Mouse (Mus musculus) heart, postnatal 14 days (tissue): ENCODE data around the gene Sac3d1. TPM values are rescaled to one million over a fixed set of nuclear protein-coding genes. Genes with fewer than 3 reads are reported as not detected.

Experiments
- DNase-seq, 2 experiments: peaks; one replicate each; pipeline ENCODE4 v3.0.0; 2021 to 2022
- intact Hi-C: fragments of 180-260 bp; cut with DNase I; formaldehyde crosslinking; loops from one replicate; pipeline ENCODE4 v1.15.1; 2025
- total RNA-seq, 2 experiments: library from RNA; stranded (reverse); gene quantifications; 2 replicates each; pipeline ENCODE4 v1.2.3; 2021

The Sac3d1 gene
- total RNA-seq, 2 experiments from 2014 or later = 9.4 to 9.7 TPM

DNA sequence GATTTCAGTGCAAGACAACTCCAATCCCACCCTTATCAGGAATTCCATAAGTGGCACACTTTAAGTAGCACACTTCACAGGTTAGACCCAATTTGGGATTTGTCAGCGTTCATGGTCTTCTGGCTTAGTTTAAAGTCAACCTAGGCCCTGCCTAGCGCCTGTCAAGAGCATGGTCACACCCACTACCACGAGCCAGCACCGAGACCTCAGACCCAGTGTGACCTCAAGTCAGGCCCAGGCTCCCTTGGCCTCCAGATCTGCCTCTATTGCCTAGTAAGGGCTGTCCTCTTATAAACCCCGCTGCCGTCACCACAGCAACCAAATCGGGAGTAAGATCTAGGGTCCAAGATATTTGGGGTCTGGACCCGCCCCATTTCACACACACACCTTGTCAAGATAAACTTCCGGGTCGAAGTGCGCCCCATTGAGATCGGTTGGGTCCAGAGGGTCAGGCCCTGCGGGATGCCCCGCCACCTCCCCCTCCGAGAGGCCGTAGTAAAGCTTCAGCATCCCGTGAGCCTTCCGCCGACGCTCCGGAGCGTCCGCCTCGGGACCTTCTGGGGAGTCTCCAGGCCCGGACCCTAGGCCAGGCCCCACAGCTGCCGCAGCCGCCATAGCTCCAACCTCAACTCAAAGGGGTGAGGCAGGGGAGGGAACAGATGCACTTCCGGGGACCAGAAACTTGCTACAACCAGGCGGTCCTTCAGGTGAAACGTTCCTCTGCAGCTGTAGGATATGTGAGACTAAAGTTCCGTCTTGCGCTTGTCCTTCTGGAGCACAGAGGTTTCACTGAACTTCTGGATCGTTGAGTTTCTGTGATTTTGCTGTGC lies 41.7 kb downstream of the Sac3d1 start, which contains the start of gene Vps51:
Gene Vps51, minus strand, starts transcription at position 668 of the 830 bp plus-strand sequence.
- intact Hi-C loops = no loop called here
- DNase-seq = peak; percentile 79 to 89

DNA sequence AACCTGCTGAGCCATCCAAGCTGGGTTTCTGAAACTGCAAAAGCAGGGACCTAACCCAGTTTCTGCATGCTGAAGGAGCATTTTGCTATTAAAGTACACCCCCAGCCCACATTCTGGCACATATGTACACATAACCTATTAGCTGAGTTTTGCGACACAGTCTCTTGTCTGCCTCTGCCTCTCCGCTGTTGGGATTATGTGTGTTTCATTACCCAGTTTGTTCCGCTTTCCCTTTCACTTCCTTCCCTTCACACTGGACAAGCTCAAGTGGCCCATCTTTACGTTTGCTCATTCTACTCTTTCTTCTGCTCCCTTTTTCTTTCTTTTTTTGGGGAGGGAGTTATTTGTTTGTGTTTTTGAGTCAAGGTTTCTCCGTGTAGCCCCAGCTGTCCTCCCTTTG lies 44.6 kb downstream of the Sac3d1 start:
- DNase-seq = no peak
- intact Hi-C loops = no loop called here

DNA sequence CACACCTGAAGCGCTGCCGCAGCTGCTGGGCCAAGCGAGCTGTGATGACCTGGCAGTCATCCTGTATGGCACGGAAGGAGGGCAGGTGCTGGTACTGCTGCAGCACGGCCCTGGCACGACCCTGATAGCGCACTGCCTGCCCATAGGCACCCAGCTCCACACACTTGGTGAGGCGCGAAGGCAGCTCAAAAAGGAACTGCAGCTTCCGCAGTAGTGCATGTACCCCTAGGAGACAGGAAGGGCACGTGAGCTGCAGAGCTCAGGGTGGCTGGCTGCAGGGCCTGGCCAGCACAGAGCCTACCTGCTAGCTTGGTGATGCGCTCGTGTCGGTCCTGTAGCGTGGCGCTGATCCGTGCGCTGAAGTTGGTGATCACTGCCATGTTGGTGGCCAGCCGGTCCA lies 47.2 kb downstream of the Sac3d1 start:
- intact Hi-C loops = no loop called here
- no peak for DNase-seq

DNA sequence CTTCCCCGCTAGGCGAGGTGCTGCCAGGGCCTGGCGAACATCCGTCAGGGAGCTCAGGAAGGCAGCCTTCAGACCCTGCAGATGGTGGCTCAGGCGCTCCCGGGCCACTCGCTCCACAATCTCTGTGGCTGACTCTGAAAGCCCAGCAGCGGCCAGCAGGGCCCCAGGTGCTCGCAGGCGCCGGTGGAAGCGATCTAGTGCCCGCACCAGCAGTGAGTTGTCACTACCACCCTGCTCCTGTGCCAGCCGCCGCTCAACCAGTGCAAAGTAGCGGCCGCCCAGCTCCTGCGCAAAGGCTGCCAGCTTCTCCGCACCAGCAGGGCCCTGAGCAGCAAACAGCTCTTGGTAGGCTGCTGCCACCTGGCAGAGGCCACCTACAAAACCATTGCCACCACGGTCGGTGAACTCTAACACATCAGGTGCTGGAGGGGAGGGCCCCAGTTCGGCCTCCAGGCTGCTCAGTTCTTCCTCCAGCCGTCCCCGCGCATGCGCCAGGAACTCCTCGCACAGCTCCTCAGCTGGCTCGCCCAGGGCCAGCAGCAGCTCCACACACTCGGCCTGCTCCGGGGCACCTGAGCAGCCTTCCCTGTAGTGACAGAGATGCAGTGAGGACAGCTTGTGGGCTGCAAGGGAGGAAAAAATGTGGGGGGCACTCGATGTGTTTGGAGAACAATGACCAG lies 47.7 kb downstream of the Sac3d1 start:
- intact Hi-C loops = no loop called here

DNA sequence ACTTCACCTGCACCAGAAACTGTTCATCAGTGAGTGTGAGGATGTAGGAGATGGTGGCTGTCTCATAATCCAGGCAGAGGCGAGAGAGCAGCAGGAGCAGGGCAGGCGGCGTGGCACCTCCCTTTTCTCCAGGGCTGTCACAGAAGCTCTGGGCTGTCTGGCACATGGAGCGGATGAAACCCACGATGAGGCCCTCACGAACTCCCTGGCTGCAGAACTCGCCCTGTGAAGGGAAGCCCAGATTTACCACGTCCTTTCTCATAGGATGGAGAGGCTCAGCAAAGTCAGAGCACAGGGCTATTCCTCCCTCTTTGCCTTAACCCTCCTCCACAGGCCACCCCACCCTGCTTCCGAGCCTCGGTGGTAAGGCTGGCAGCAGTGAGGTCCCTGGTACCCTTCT lies 48.6 kb downstream of the Sac3d1 start:
- no peak for DNase-seq
- intact Hi-C loops = loop anchor here (10.0 kb wide), 1 partner anchor 265 kb away; the partner anchor contains the start of gene Men1

More for the DNA sequence above, 47.7 kb downstream of the Sac3d1 start:
- DNase-seq = no peak

DNA sequence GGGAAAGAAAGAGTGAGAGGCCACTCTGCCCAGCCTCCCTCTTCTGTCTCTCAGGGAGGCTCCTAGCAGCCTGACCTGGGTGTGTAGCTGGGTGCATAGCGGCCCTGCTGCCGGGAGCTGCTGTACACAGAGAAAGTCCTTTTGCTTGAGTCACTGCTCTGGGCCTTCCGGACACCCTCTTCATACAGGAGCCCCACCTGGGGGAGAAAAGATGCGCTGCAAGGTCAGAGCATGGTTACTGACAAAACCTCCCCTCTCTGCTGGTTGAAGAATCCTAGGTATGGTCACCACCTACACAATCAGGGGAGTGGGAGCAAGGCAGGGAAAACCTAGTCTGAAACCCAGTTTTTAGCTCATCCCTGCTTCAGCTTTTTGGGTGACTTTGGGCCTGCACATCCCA lies 49.5 kb downstream of the Sac3d1 start:
- no peak for DNase-seq
- intact Hi-C loops = loop anchor here (10.0 kb wide), 1 partner anchor 266 kb away; the partner anchor contains the start of gene Men1

DNA sequence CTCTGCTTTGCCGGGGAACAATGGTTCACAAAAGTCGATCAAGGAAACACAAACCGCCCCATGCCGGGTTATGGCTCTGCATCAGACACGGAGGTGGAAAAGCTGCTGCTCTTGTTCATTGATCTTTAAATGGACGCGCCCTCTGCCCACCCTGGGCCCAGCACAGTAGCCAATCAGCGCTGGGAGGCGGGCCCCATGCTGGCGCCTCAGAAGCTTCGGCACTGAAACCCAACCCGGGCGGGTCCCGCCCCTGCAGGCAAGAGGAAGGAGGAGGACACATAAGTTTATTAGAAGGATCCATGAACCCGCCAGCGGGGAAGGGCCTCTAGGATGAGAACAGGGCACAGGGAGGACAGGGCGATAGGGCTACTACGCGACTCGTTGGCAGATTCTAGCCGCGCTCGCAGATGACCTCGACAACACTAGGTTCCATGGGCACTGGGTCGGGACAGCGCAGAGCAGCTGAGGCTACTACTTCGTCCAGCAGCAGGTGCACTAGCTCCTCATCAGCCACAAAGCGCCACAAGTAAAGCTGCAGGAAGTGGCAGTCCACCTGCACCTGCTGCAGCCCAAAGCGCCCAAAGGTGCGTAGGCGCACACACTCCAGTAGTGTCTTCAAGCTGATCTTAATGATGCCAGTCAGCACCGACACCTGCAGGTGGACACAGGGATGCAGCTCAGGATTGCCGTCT lies 50.6 kb downstream of the Sac3d1 start, which contains the start of gene Tm7sf2:
Gene Tm7sf2, minus strand, starts transcription at position 650 of the 692 bp plus-strand sequence.
- DNase-seq = peak; percentile 89 to 90
- intact Hi-C loops = loop anchor here (10.0 kb wide), 1 partner anchor 267 kb away; the partner anchor contains the start of gene Men1

DNA sequence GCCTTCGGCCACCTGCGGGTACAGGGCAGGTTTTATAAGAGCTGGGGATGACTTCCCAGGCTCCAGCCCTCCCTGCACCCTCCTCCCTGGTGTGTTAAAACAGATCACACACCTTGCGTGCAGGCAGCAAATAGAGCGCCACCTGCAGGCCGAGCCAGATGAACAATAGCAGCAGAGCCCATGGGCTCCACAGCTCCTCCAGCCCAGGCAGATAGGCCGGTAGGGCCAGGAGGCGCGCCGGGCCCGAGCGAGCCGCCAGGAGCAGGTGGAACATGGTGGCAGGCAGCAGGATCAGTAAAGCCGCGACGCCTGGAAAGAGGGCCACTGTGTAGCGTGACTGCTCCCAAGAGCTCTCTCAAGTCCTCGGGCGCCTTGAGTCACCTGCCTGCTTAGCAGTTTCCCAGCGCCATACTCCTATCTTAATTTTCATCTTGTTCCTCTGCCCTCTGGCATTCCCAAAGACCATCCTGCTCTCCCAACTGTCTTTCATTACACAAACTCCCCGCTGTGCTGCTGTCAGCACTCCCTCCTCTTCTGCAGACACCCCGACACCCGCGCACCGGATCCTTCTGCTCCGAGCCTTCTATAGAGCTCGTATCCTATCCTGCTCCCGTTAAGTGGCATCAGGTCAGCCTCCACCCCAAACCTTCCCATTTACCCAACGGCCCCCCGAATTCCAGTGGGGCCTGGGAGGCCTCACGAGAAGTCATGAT lies 51.3 kb downstream of the Sac3d1 start:
- peak; percentile 74 to 85 for DNase-seq
- intact Hi-C loops = loop anchor here (10.0 kb wide), 1 partner anchor 268 kb away; the partner anchor contains the start of gene Men1

DNA sequence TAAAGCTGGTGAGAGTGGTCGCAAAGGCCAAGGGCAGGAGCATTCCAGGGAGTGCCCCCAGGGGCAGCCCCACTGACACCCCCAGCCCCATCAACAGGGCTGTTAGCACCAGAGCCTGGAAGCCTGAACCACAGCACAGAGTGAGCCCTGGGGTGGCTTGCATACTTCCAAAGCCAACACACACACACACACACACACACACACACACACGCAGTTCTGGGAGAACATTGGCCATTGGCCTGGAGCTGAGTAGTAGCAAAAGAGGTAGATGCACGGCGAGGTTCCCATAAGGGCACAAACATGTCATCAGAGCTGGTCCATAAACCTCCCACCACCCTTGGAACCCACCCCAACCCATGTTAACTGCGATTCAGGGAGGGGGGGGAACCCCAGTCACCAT lies 51.9 kb downstream of the Sac3d1 start:
- DNase-seq = no peak
- intact Hi-C loops = loop anchor here (10.0 kb wide), 1 partner anchor 268 kb away; the partner anchor contains the start of gene Men1

Other genes with a start within 250 kb of the Sac3d1 start
- 10 to 100 TPM; 15.6 to 15.8 TPM for gene Frmd8, start 243.4 kb downstream of the Sac3d1 start, total RNA-seq
- 1 to 10 TPM; 3.3 to 4.5 TPM for gene Slc25a45, start 240.8 kb downstream of the Sac3d1 start, total RNA-seq
- gene Tigd3, start 224.5 kb downstream of the Sac3d1 start, total RNA-seq = under 1 TPM; 0.79 to 0.93 TPM
- gene Dpf2, start 205.6 kb downstream of the Sac3d1 start, total RNA-seq = 100 to 1,000 TPM; 101 TPM
- 10 to 100 TPM in 1 of 2 experiments, 1 to 10 TPM in 1; 9.9 to 12.0 TPM for gene Cdc42ep2, start 193.8 kb downstream of the Sac3d1 start, total RNA-seq
- gene Pola2, start 154.4 kb downstream of the Sac3d1 start, total RNA-seq = 10 to 100 TPM; 12.3 to 14.2 TPM
- not detected for gene Slc22a20, start 132.5 kb downstream of the Sac3d1 start, total RNA-seq
- gene Capn1, start 102.8 kb downstream of the Sac3d1 start, total RNA-seq = 10 to 100 TPM; 31.7 to 36.8 TPM
- 10 to 100 TPM; 17.5 to 18.9 TPM for gene Syvn1, start 72.1 kb downstream of the Sac3d1 start, total RNA-seq
- gene Mrpl49, start 60.9 kb downstream of the Sac3d1 start, total RNA-seq = 10 to 100 TPM; 37.1 to 37.4 TPM
- gene Fau, start 60.8 kb downstream of the Sac3d1 start, total RNA-seq = 100 to 1,000 TPM; 597 to 635 TPM
- 10 to 100 TPM; 11.8 to 12.6 TPM for gene Znhit2, start 57.5 kb downstream of the Sac3d1 start, total RNA-seq
- gene Tm7sf2, start 50.3 kb downstream of the Sac3d1 start, total RNA-seq = 1 to 10 TPM; 2.9 to 5.5 TPM
- 10 to 100 TPM; 27.9 to 32.3 TPM for gene Vps51, start 41.4 kb downstream of the Sac3d1 start, total RNA-seq
- gene Tmem262, start 38.6 kb downstream of the Sac3d1 start, total RNA-seq = not detected
- gene Gm28374, start 36.4 kb downstream of the Sac3d1 start, total RNA-seq = not detected
- gene Zfpl1, start 33.7 kb downstream of the Sac3d1 start, total RNA-seq = 10 to 100 TPM; 16.7 to 19.7 TPM
- gene Cdca5, start 33.7 kb downstream of the Sac3d1 start, total RNA-seq = 1 to 10 TPM; 1.1 to 1.5 TPM
- gene AC131692.1, start 24.2 kb downstream of the Sac3d1 start, total RNA-seq = not detected
- not detected for gene Naaladl1, start 12.9 kb downstream of the Sac3d1 start, total RNA-seq
- 10 to 100 TPM; 12.2 to 14.7 TPM for gene Snx15, start 9.7 kb upstream of the Sac3d1 start, total RNA-seq
- under 1 TPM; 0.46 to 0.88 TPM for gene Batf2, start 22.3 kb upstream of the Sac3d1 start, total RNA-seq
- gene Arl2, start 22.9 kb upstream of the Sac3d1 start, total RNA-seq = 10 to 100 TPM; 54.8 to 58.4 TPM
- gene Majin, start 65.7 kb upstream of the Sac3d1 start, total RNA-seq = not detected
- not detected for gene Gpha2, start 107.7 kb upstream of the Sac3d1 start, total RNA-seq
- 10 to 100 TPM; 31.4 to 35.1 TPM for gene Ppp2r5b, start 117.2 kb upstream of the Sac3d1 start, total RNA-seq
- 10 to 100 TPM; 20.4 to 22.7 TPM for gene Atg2a, start 123.0 kb upstream of the Sac3d1 start, total RNA-seq
- 100 to 1,000 TPM; 163 to 172 TPM for gene Ehd1, start 158.1 kb upstream of the Sac3d1 start, total RNA-seq
- gene Cdc42bpg, start 187.8 kb upstream of the Sac3d1 start, total RNA-seq = 1 to 10 TPM; 8.9 to 9.8 TPM
- gene Men1, start 216.3 kb upstream of the Sac3d1 start, total RNA-seq = 10 to 100 TPM; 18.2 to 18.5 TPM
- 10 to 100 TPM; 56.3 TPM for gene Map4k2, start 222.5 kb upstream of the Sac3d1 start, total RNA-seq
- 100 to 1,000 TPM; 102 to 105 TPM for gene Sf1, start 245.0 kb upstream of the Sac3d1 start, total RNA-seq